Mouse (Mus musculus) myocyte (in vitro differentiated cells): ENCODE measurements around the gene Entpd7. TPM values are rescaled to one million over a fixed set of nuclear protein-coding genes. Genes with fewer than 3 reads are reported as not detected.

ENCODE experiments used
- H3K27me3 ChIP-seq: one replicate; pipeline ENCODE4 v1.6.1; 2011; ENCODE audit not compliant: control insufficient read depth, insufficient read depth, insufficient read length
- H3K36me3 ChIP-seq: one replicate; pipeline ENCODE4 v1.6.1; 2011; ENCODE audit not compliant: control insufficient read depth, insufficient read depth
- H3K4me2 ChIP-seq: one replicate; pipeline ENCODE4 v1.6.1; 2011; ENCODE audit warnings: low read depth, control low read depth
- H3K4me3 ChIP-seq: one replicate; pipeline ENCODE4 v1.5.1; 2011; ENCODE audit warnings: mild to moderate bottlenecking, control low read depth, moderate library complexity
- H3K79me2 ChIP-seq: one replicate; pipeline ENCODE4 v1.6.1; 2011; ENCODE audit not compliant: control insufficient read depth, insufficient read depth
- H3ac ChIP-seq: one replicate; pipeline ENCODE4 v1.6.1; 2011; ENCODE audit not compliant: control insufficient read depth, insufficient read length
- CEBPB ChIP-seq: IDR thresholded peaks from 2 replicates; pipeline ENCODE4 v1.6.1; 2011; ENCODE audit warnings: mild to moderate bottlenecking, moderate library complexity; ENCODE audit not compliant: poor library complexity, insufficient read depth, severe bottlenecking
- E2F4 ChIP-seq: IDR thresholded peaks from one replicate; pipeline ENCODE4 v1.6.1; 2011; ENCODE audit warnings: mild to moderate bottlenecking, control low read depth, moderate library complexity; ENCODE audit not compliant: insufficient read depth
- MAX ChIP-seq: IDR thresholded peaks from one replicate; pipeline ENCODE4 v1.6.1; 2011; ENCODE audit warnings: low read depth, mild to moderate bottlenecking, control low read depth
- MYOD1 ChIP-seq, 3 experiments: IDR thresholded peaks; one replicate each; pipeline ENCODE4 v1.6.1; 2011; ENCODE audit warnings: control low read depth in 2 of 3, low read depth in 2 of 3, mild to moderate bottlenecking in 2 of 3, moderate library complexity in 1 of 3; ENCODE audit not compliant: insufficient read length in 2 of 3, control insufficient read depth in 1 of 3
- MYOG ChIP-seq, 3 experiments: IDR thresholded peaks; one replicate each; pipeline ENCODE4 v1.6.1; 2011; ENCODE audit warnings: control low read depth in 2 of 3, low read depth in 2 of 3, mild to moderate bottlenecking in 2 of 3; ENCODE audit not compliant: insufficient read length in 2 of 3, control insufficient read depth in 1 of 3, insufficient read depth in 1 of 3
- POLR2A ChIP-seq: IDR thresholded peaks from one replicate; pipeline ENCODE4 v1.6.1; 2011; ENCODE audit warnings: low read depth, mild to moderate bottlenecking, control low read depth, moderate library complexity; ENCODE audit not compliant: insufficient read length
- POLR2AphosphoS2 ChIP-seq: IDR thresholded peaks from one replicate; pipeline ENCODE4 v1.6.1; 2011; ENCODE audit warnings: low read depth, control low read depth; ENCODE audit not compliant: insufficient read length
- REST ChIP-seq: IDR thresholded peaks from one replicate; pipeline ENCODE4 v1.6.1; 2011; ENCODE audit warnings: mild to moderate bottlenecking, control low read depth, moderate library complexity; ENCODE audit not compliant: insufficient read depth, insufficient read length
- SRF ChIP-seq: IDR thresholded peaks from one replicate; pipeline ENCODE4 v1.6.1; 2011; ENCODE audit warnings: low read depth; ENCODE audit not compliant: control insufficient read depth, insufficient read length
- TCF12 ChIP-seq: IDR thresholded peaks from one replicate; pipeline ENCODE4 v1.6.1; 2011; ENCODE audit warnings: mild to moderate bottlenecking, control low read depth; ENCODE audit not compliant: poor library complexity, insufficient read depth, severe bottlenecking
- TCF3 ChIP-seq: IDR thresholded peaks from one replicate; pipeline ENCODE4 v1.6.1; 2011; ENCODE audit warnings: low read depth, control low read depth; ENCODE audit not compliant: insufficient read length
- USF1 ChIP-seq: IDR thresholded peaks from one replicate; pipeline ENCODE4 v1.6.1; 2011; ENCODE audit warnings: low read depth, mild to moderate bottlenecking, control low read depth, moderate library complexity
- polyA plus RNA-seq: library from polyadenylated mRNA; unstranded; fragments of >200 nt; fragmentation: generic; extraction: Trizol; gene quantifications from one replicate; pipeline ENCODE4 v1.2.1, GENCODE M21; 2012; ENCODE audit warnings: missing spikeins

The Entpd7 gene
- polyA plus RNA-seq, 1 experiment = 2.2 TPM

GRCm38 (mm10) chr19:43753226-43753835 is 63.9 kb downstream of the Entpd7 start:
- Histone ChIP-seq H3K4me2 (peak overlapping the region; percentile 71), H3K4me3 (peak overlapping the region; percentile 64), H3K79me2 (no peaks in the 10 kb centered on the region), H3ac (peak overlapping the region; percentile 49), H3K27me3 (no peaks in the 10 kb centered on the region), H3K36me3 (peaks cover 14% of the 10 kb centered on the region)
- no peak for TF ChIP-seq TCF12
- TF ChIP-seq CEBPB = peak; percentile 99
- peak in 2 of 3 experiments; percentile 7 to 54 for TF ChIP-seq MYOD1 (IDR thresholded peaks at IDR 0.05; ENCODE audit: control insufficient read depth in 1 of 3, insufficient read length in 2 of 3, low read depth in 2 of 3)
- peak in 2 of 3 experiments; percentile 16 to 61 for TF ChIP-seq MYOG (IDR thresholded peaks at IDR 0.05; ENCODE audit: control insufficient read depth in 1 of 3, insufficient read depth in 1 of 3, insufficient read length in 2 of 3, low read depth in 2 of 3)

- Histone ChIP-seq H3ac (no peak overlapping the region), H3K4me3 (no peak overlapping the region), H3K36me3 (peaks cover 5% of the 10 kb centered on the region), H3K79me2 (no peaks in the 10 kb centered on the region), H3K27me3 (no peaks in the 10 kb centered on the region), H3K4me2 (no peak overlapping the region)
- no peak for TF ChIP-seq MAX
- no peak for TF ChIP-seq TCF12
- TF ChIP-seq TCF3 = no peak
- no peak for TF ChIP-seq USF1
- TF ChIP-seq REST = no peak
- TF ChIP-seq MYOD1 (IDR thresholded peaks at IDR 0.05; ENCODE audit: control insufficient read depth in 1 of 3, insufficient read length in 2 of 3, low read depth in 2 of 3) = no peak
- no peak for TF ChIP-seq POLR2A
- TF ChIP-seq POLR2AphosphoS2 = no peak
- no peak for TF ChIP-seq E2F4
- no peak for TF ChIP-seq MYOG (IDR thresholded peaks at IDR 0.05; ENCODE audit: control insufficient read depth in 1 of 3, insufficient read depth in 1 of 3, insufficient read length in 2 of 3, low read depth in 2 of 3)
- TF ChIP-seq SRF = no peak
- TF ChIP-seq CEBPB = no peak
Measured at GRCm38 (mm10) chr19:43754237-43754636, 64.8 kb downstream of the Entpd7 start.

GRCm38 (mm10) chr19:43754872-43755271 is 65.4 kb downstream of the Entpd7 start:
- no peak overlapping the region for H3ac ChIP-seq
- H3K79me2 ChIP-seq = no peaks in the 10 kb centered on the region
- H3K4me3 ChIP-seq = no peak overlapping the region
- no peak overlapping the region for H3K4me2 ChIP-seq
- TF ChIP-seq REST (no peak), MYOD1 (IDR thresholded peaks at IDR 0.05; ENCODE audit: control insufficient read depth in 1 of 3, insufficient read length in 2 of 3, low read depth in 2 of 3) (no peak), E2F4 (no peak), TCF12 (no peak), MYOG (IDR thresholded peaks at IDR 0.05; ENCODE audit: control insufficient read depth in 1 of 3, insufficient read depth in 1 of 3, insufficient read length in 2 of 3, low read depth in 2 of 3) (no peak), MAX (no peak), TCF3 (no peak), POLR2AphosphoS2 (no peak), CEBPB (no peak), USF1 (no peak), POLR2A (no peak)
- H3K36me3 ChIP-seq = peaks cover 3% of the 10 kb centered on the region
- no peaks in the 10 kb centered on the region for H3K27me3 ChIP-seq

GRCm38 (mm10) chr19:43760504-43760903 is 71.0 kb downstream of the Entpd7 start:
- no peak overlapping the region for H3K4me2 ChIP-seq
- H3ac ChIP-seq = no peak overlapping the region
- H3K36me3 ChIP-seq = peaks cover 4% of the 10 kb centered on the region
- H3K4me3 ChIP-seq = no peak overlapping the region
- TF ChIP-seq MYOD1 (IDR thresholded peaks at IDR 0.05; ENCODE audit: control insufficient read depth in 1 of 3, insufficient read length in 2 of 3, low read depth in 2 of 3) (no peak), TCF12 (no peak), POLR2AphosphoS2 (no peak), POLR2A (no peak), MYOG (IDR thresholded peaks at IDR 0.05; ENCODE audit: control insufficient read depth in 1 of 3, insufficient read depth in 1 of 3, insufficient read length in 2 of 3, low read depth in 2 of 3) (no peak), USF1 (no peak), CEBPB (no peak), E2F4 (no peak), TCF3 (no peak)
- H3K79me2 ChIP-seq = no peaks in the 10 kb centered on the region
- H3K27me3 ChIP-seq = no peaks in the 10 kb centered on the region

- no peak overlapping the region for H3K4me3 ChIP-seq
- H3K27me3 ChIP-seq = no peaks in the 10 kb centered on the region
- no peak for TF ChIP-seq MYOD1 (IDR thresholded peaks at IDR 0.05; ENCODE audit: control insufficient read depth in 1 of 3, insufficient read length in 2 of 3, low read depth in 2 of 3)
- no peak for TF ChIP-seq POLR2A
- TF ChIP-seq E2F4 = no peak
- TF ChIP-seq SRF = no peak
- no peak for TF ChIP-seq CEBPB
- TF ChIP-seq POLR2AphosphoS2 = no peak
- TF ChIP-seq REST = no peak
- no peak for TF ChIP-seq TCF3
- TF ChIP-seq USF1 = no peak
- no peaks in the 10 kb centered on the region for H3K79me2 ChIP-seq
- no peak overlapping the region for H3ac ChIP-seq
- H3K36me3 ChIP-seq = peaks cover 4% of the 10 kb centered on the region
- no peak overlapping the region for H3K4me2 ChIP-seq
Measured at GRCm38 (mm10) chr19:43761543-43762256, 72.2 kb downstream of the Entpd7 start.
